Mouse (Mus musculus) T-cell, adult 66 days (primary cell): ENCODE results near the gene Ctsh. TPM values are rescaled to one million over a fixed set of nuclear protein-coding genes. Genes with fewer than 3 reads are reported as not detected.

Experiments used
- total RNA-seq, 2 experiments: library from RNA; stranded (reverse); gene quantifications; 3 replicates in 1 of 2; 4 replicates in 1 of 2; pipeline ENCODE4 v1.2.4; 2023

Gene Ctsh
- 1 to 10 TPM; 8.0 to 8.1 TPM for total RNA-seq

GRCm38 (mm10) chr9:90053852-90054251 is at the start of gene Ctsh:
TSS of gene Ctsh (plus strand) at chr9:90054152.

GRCm38 (mm10) chr9:90114567-90115307 is 60.8 kb downstream of the Ctsh start, which contains the start of gene Morf4l1:
TSS of gene Morf4l1 (minus strand) at chr9:90114774.

Other genes with a start within 250 kb of the Ctsh start
- not detected for gene Rasgrf1, start 144.2 kb upstream of the Ctsh start, total RNA-seq
- gene Morf4l1, start 60.6 kb downstream of the Ctsh start, total RNA-seq, result 100 to 1,000 TPM; 356 to 423 TPM
- not detected for gene Adamts7, start 108.9 kb downstream of the Ctsh start, total RNA-seq
- 10 to 100 TPM; 66.6 to 67.5 TPM for gene Tbc1d2b, start 216.7 kb downstream of the Ctsh start, total RNA-seq